Mouse (Mus musculus) stomach, postnatal 0 days (tissue): Measurements from ENCODE around the gene Cdk8. TPM values are rescaled to one million over a fixed set of nuclear protein-coding genes. Genes with fewer than 3 reads are reported as not detected.

Source experiments
- ATAC-seq: fragments of 200-750 bp; cut with Nextera tagmentation; 2 replicates; pipeline ENCODE4 v1.8.0; 2017; ENCODE audit not compliant: low FRiP score, low TSS enrichment
- DNase-seq: peaks from one replicate; pipeline ENCODE4 v3.0.0-alpha.2; 2016; ENCODE audit warnings: low spot score
- H3K27ac ChIP-seq: fragments of 300-500 bp; sonication (generic); replicated peaks from 2 replicates; pipeline ENCODE4 v1.5.1; 2014; ENCODE audit warnings: mild to moderate bottlenecking, control low read depth
- H3K27me3 ChIP-seq: fragments of 300-500 bp; sonication (generic); 2 replicates; pipeline ENCODE4 v1.6.1; 2014; ENCODE audit warnings: low read length; ENCODE audit not compliant: control insufficient read depth, insufficient read depth
- H3K36me3 ChIP-seq: fragments of 300-500 bp; sonication (generic); 2 replicates; pipeline ENCODE4 v1.6.1; 2014; ENCODE audit warnings: low read length, mixed read lengths; ENCODE audit not compliant: control insufficient read depth, insufficient read depth
- H3K4me1 ChIP-seq: fragments of 300-500 bp; sonication (generic); replicated peaks from 2 replicates; pipeline ENCODE4 v1.6.1; 2014; ENCODE audit warnings: antibody characterized with exemption; ENCODE audit not compliant: control insufficient read depth, insufficient read depth
- H3K4me2 ChIP-seq: fragments of 300-500 bp; sonication (generic); replicated peaks from 2 replicates; pipeline ENCODE4 v1.6.1; 2014; ENCODE audit warnings: low read depth, mild to moderate bottlenecking, control low read depth, moderate library complexity
- H3K4me3 ChIP-seq: fragments of 300-500 bp; sonication (generic); 2 replicates; pipeline ENCODE4 v1.5.1; 2014; ENCODE audit warnings: low read depth, low read length, control low read depth
- H3K9ac ChIP-seq: fragments of 300-500 bp; sonication (generic); 2 replicates; pipeline ENCODE4 v1.6.1; 2014; ENCODE audit warnings: mild to moderate bottlenecking, low read length, control low read depth, mixed read lengths
- H3K9me3 ChIP-seq: fragments of 300-500 bp; sonication (generic); 2 replicates; pipeline ENCODE4 v1.6.1; 2016; ENCODE audit warnings: low read length; ENCODE audit not compliant: control insufficient read depth
- CTCF ChIP-seq: IDR thresholded peaks from 2 replicates; pipeline ENCODE4 v1.5.1; 2016; ENCODE audit warnings: antibody characterized with exemption, low read depth, mild to moderate bottlenecking, moderate library complexity
- EP300 ChIP-seq: optimal IDR thresholded peaks from 2 replicates; pipeline ENCODE3; 2016; ENCODE audit warnings: antibody characterized with exemption
- WGBS: fragments of 180-500 bp; shearing (Covaris S2); extraction: QIAGEN DNeasy Blood & Tissue Kit; methylation state at CpG from one replicate; pipeline ENCODE4 v1.1.7; 2014; 5-methylcytosine and 5-hydroxymethylcytosine counted together
- polyA plus RNA-seq: library from polyadenylated mRNA; unstranded; fragments of >200 nt; fragmentation: Nextera tagmentation; extraction: Ambion mirVana; gene quantifications from 2 replicates; pipeline ENCODE4 v1.2.1, GENCODE M21; 2015

The Cdk8 gene
- polyA plus RNA-seq, 1 experiment from 2014 or later: 12.2 TPM

GRCm38 (mm10) chr5:146307046-146307743, 76.2 kb downstream of the Cdk8 start:
- peak; percentile 37 for DNase-seq
- H3K36me3 ChIP-seq: peaks cover 4% of the 10 kb centered on the region; the same call in 1 of the 2 replicates
- no peak overlapping the region for H3K4me3 ChIP-seq
- peak; percentile 84 for ATAC-seq
- no peak overlapping the region for H3K4me2 ChIP-seq
- TF ChIP-seq EP300: no peak
- TF ChIP-seq CTCF: no peak
- H3K9ac ChIP-seq: no peak overlapping the region
- no peak overlapping the region for H3K27ac ChIP-seq
- WGBS: 64% methylated on average over 8 of the region's 8 CpGs
- no peaks in the 10 kb centered on the region for H3K27me3 ChIP-seq
- no peaks in the 10 kb centered on the region for H3K9me3 ChIP-seq
- H3K4me1 ChIP-seq: no peaks in the 10 kb centered on the region

DNA sequence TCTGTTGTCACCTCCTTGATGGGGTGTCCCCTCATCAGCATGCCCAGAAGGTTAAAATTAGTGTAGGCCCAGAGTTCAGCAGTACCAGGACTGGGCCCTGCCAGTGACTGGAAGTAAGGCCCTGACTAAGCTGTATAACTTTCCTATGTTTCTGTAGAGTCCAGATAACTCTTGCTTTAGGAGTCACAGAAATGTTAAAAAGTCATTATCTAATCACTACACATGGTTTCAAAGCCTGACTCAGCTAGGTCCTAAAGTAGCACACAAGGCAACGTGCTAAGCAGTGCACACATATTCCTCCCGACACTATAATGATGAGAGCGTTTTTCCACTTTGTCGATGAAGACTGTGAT, 76.7 kb downstream of the Cdk8 start:
- no peaks in the 10 kb centered on the region for H3K4me1 ChIP-seq
- H3K27ac ChIP-seq: no peak overlapping the region
- H3K36me3 ChIP-seq: peaks cover 4% of the 10 kb centered on the region; the same call in 1 of the 2 replicates
- H3K4me2 ChIP-seq: no peak overlapping the region
- 87% methylated on average over 4 of the region's 4 CpGs for WGBS
- TF ChIP-seq EP300: no peak
- no peak for TF ChIP-seq CTCF
- H3K9ac ChIP-seq: no peak overlapping the region
- no peak for ATAC-seq
- DNase-seq: no peak
- H3K27me3 ChIP-seq: no peaks in the 10 kb centered on the region
- H3K4me3 ChIP-seq: no peak overlapping the region
- H3K9me3 ChIP-seq: no peaks in the 10 kb centered on the region

GRCm38 (mm10) chr5:146314538-146314937, 83.5 kb downstream of the Cdk8 start:
- Histone ChIP-seq H3K4me2 (no peak overlapping the region), H3K4me3 (no peak overlapping the region), H3K9me3 (no peaks in the 10 kb centered on the region), H3K27ac (peak overlapping the region; percentile 56; the same call in 1 of the 2 replicates), H3K9ac (no peak overlapping the region), H3K4me1 (no peaks in the 10 kb centered on the region), H3K36me3 (no peaks in the 10 kb centered on the region), H3K27me3 (no peaks in the 10 kb centered on the region)
- TF ChIP-seq EP300 (no peak), CTCF (no peak)
- 59% methylated on average over 6 of the region's 6 CpGs for WGBS
- DNase-seq (no peak), ATAC-seq (peak; percentile 92)

DNA sequence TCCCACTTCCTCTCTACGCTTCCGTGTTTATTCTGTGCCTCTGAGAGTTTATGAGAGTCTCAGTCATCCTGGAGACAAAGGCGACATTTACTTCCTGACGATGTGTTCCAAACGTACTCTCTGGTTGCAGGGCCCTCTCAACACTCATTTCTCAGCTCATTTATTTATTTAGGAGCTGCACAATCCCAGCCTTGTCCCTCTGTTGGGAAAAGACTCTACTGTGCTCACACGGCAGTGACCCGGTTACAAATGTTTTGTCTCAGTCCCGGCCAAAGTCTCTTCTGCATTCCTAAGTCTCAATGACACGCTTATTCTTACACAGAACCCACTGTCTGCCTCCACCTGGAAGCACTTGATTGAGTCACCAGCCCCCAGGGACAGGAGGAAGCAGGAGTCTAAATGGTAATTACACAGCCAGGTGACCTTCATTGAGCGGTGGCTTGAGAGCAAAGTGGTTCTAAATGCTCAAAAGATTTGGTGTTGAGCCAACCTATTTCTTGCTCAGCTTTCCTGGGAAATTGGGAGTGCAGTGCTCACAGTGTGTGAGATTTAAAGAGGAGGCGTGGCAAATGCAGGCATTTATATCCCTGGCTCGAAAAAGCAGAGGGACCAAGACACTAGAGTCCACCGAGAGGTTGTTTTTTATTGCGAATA, 84.4 kb downstream of the Cdk8 start:
- Histone ChIP-seq H3K9me3 (no peaks in the 10 kb centered on the region), H3K9ac (no peak overlapping the region), H3K27ac (peak overlapping the region; percentile 56; the same call in 1 of the 2 replicates), H3K27me3 (no peaks in the 10 kb centered on the region), H3K36me3 (no peaks in the 10 kb centered on the region), H3K4me2 (no peak overlapping the region), H3K4me3 (no peak overlapping the region), H3K4me1 (no peaks in the 10 kb centered on the region)
- WGBS: 28% methylated on average over 14 of the region's 14 CpGs
- DNase-seq: no peak
- TF ChIP-seq EP300 (no peak), CTCF (no peak)
- ATAC-seq: peak; percentile 53; the same call in 1 of the 2 replicates

- ATAC-seq (no peak), DNase-seq (no peak)
- WGBS: 84% methylated on average over 5 of the region's 5 CpGs
- Histone ChIP-seq H3K4me3 (no peak overlapping the region), H3K36me3 (no peaks in the 10 kb centered on the region), H3K27ac (no peak overlapping the region), H3K9me3 (no peaks in the 10 kb centered on the region), H3K9ac (no peak overlapping the region), H3K27me3 (no peaks in the 10 kb centered on the region), H3K4me1 (no peaks in the 10 kb centered on the region), H3K4me2 (no peak overlapping the region)
- TF ChIP-seq CTCF (no peak), EP300 (no peak)
These were observed 85.3 kb downstream of the Cdk8 start for GRCm38 (mm10) chr5:146316316-146316715.

- WGBS: 59% methylated on average over 5 of the region's 5 CpGs
- no peak for TF ChIP-seq CTCF
- TF ChIP-seq EP300: no peak
- Histone ChIP-seq H3K4me3 (no peak overlapping the region), H3K36me3 (no peaks in the 10 kb centered on the region), H3K9ac (no peak overlapping the region), H3K27me3 (no peaks in the 10 kb centered on the region), H3K27ac (no peak overlapping the region), H3K4me2 (no peak overlapping the region), H3K9me3 (no peaks in the 10 kb centered on the region), H3K4me1 (no peaks in the 10 kb centered on the region)
- no peak for DNase-seq
- ATAC-seq: no peak
These were observed 87.0 kb downstream of the Cdk8 start for GRCm38 (mm10) chr5:146318051-146318450.
